Mouse (Mus musculus): ENCODE results near the gene Olfr45.
"Not testable (repeated sequence)": the region's sequence is repeated elsewhere in the genome, so short reads cannot be mapped to it uniquely, and the experiment has no call there.

The Olfr45 gene

GRCm38 (mm10) chr7:140681651-140682050, at the start of gene Olfr45:
TSS of gene Olfr45 (plus strand) at chr7:140681951.
- no peak for DNase-seq (ENCODE audit: low read depth, low spot score)

- no peak for DNase-seq (ENCODE audit: low read depth, low spot score)
These were observed 35.6 kb upstream of the Olfr45 start, which contains the start of gene Olfr53 for GRCm38 (mm10) chr7:140646152-140646551. TSS of gene Olfr53 (plus strand) at chr7:140646452.

- DNase-seq (ENCODE audit: low read depth, low spot score): no peak
These were observed 22.1 kb upstream of the Olfr45 start, which contains the start of gene Olfr539 for GRCm38 (mm10) chr7:140659630-140660029. TSS of gene Olfr539 (plus strand) at chr7:140659930.

DNA sequence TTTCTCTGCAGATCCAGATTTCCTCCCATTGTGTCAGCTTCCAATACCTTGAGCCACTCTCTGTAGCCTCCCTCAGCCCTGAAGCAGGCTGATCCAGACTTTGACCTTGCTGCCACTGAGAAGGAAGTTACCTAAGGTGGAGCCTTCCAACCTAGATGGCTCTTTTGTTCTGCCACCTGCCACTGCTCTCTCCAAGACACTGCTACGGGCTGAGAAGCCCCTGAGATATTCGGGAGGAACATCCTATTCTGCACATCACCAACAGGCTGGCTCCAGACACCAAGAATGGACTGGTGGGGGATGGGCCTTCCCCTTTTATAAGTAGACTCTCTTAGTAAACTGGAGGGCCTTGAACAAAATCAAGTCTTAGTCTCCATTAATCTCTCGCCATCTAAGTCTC, 11.1 kb upstream of the Olfr45 start:
- DNase-seq (ENCODE audit: low read depth, low spot score): not testable (repeated sequence)

DNA sequence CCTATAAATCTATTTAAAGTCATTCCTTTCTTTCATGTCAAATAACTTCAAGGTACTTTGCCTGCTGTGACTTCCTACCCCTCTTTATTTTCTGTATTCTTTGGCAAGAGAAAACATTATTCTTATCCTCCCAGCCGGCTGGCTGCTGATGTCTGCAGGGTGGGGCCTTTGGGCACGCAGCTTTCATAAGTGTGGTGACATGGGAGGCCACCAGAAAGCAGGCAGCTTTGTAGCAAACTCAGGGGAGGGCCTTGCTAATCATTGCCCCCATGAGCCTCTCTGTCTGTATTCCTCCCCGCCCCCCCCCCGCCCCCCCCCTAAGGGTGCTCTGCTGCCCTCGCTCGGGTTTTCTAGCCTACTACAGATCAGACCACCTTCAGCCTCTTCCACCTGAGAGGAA, 5.9 kb upstream of the Olfr45 start:
- no peak for DNase-seq (ENCODE audit: low read depth, low spot score)

- not testable (repeated sequence) for DNase-seq (ENCODE audit: low read depth, low spot score)
These were observed 2.2 kb upstream of the Olfr45 start for GRCm38 (mm10) chr7:140679591-140679990.

DNA sequence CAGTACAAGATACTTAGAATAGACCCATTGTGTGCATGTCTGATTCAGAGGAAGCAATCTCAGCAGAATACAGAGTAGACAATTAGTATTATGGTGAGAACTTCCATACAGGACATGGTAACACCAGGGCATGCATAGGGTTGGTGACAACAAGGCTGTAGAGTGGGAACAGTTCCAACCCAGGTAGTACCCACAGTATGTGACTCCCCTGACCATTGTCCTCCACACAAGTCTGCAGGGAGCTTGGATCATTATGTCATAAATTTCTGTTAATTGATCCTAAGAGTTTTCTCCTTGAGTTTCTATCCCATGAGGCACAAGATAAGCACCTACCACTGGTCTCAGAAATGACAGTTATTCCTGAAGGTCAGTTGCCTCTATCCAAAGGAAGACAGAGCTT, 15.2 kb downstream of the Olfr45 start, which contains the start of gene Olfr541:
Gene Olfr541 (plus strand): TSS at position 301 of the 400 bp plus-strand sequence.
- DNase-seq (ENCODE audit: low read depth, low spot score): no peak

- DNase-seq (ENCODE audit: low read depth, low spot score): no peak
These were observed 24.6 kb downstream of the Olfr45 start for GRCm38 (mm10) chr7:140706348-140706747.

DNA sequence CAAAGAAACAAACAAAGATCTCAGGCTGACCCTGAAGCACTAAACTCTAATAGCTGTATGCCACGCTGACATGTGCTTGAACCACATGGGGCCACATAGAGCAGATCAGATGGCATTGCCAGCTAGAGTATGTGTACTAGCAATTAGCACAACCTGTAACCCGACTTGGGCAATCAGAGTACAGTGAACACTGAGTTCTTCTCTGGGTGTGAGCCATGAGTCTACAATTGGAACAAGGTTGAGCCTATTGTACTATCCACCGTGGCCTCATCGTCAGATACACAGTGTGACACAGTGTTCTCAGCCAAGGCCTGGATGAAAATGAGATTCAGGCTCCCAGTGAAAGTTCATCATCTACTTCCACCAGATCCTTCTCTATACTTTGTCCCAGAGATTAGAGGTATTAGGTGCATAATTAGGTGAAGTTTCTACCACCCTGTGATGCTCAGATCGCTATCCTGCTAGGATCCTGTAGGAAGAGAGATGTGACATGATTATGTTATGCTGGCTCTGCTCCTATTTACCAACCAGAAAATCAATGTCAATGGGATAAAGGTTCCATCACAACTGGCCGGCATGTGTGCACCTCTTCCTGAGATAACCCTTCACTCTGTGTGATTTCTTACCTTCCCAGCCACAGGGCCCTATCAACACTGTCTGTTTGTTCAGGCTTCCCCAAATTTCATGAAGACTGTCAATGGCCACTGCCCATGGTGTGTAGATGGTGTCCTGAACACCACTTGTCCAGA, 26.0 kb downstream of the Olfr45 start:
- DNase-seq (ENCODE audit: low read depth, low spot score): no peak

- no peak for DNase-seq (ENCODE audit: low read depth, low spot score)
These were observed 35.7 kb downstream of the Olfr45 start for GRCm38 (mm10) chr7:140717155-140718055.

GRCm38 (mm10) chr7:140721095-140721494, 39.3 kb downstream of the Olfr45 start:
- DNase-seq (ENCODE audit: low read depth, low spot score): no peak

DNA sequence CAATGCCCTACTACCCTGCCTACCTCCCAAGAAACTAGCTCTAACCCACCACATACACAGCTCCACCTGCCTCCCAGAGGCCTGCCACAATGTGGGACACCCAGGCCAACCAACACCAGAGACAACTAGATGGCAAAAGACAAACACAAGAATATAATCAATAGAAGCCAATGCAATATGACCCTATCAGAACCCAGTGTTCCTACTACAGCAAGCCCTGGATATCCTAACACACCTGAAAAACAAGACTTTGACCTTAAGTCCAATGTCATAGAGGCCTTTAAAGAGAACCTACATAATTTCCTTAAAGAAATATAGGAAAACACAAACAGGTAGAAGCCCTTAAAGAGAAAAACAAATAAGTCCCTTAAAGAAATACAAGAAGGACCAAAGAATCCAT, 43.8 kb downstream of the Olfr45 start:
- DNase-seq (ENCODE audit: low read depth, low spot score): no peak

GRCm38 (mm10) chr7:140733162-140733561, 51.4 kb downstream of the Olfr45 start:
- no peak for DNase-seq (ENCODE audit: low read depth, low spot score)
